Mouse (Mus musculus): ENCODE results near the gene Osgepl1.
"Not testable (repeated sequence)": the region's sequence is repeated elsewhere in the genome, so short reads cannot be mapped to it uniquely, and the experiment has no call there.

The Osgepl1 gene

DNA sequence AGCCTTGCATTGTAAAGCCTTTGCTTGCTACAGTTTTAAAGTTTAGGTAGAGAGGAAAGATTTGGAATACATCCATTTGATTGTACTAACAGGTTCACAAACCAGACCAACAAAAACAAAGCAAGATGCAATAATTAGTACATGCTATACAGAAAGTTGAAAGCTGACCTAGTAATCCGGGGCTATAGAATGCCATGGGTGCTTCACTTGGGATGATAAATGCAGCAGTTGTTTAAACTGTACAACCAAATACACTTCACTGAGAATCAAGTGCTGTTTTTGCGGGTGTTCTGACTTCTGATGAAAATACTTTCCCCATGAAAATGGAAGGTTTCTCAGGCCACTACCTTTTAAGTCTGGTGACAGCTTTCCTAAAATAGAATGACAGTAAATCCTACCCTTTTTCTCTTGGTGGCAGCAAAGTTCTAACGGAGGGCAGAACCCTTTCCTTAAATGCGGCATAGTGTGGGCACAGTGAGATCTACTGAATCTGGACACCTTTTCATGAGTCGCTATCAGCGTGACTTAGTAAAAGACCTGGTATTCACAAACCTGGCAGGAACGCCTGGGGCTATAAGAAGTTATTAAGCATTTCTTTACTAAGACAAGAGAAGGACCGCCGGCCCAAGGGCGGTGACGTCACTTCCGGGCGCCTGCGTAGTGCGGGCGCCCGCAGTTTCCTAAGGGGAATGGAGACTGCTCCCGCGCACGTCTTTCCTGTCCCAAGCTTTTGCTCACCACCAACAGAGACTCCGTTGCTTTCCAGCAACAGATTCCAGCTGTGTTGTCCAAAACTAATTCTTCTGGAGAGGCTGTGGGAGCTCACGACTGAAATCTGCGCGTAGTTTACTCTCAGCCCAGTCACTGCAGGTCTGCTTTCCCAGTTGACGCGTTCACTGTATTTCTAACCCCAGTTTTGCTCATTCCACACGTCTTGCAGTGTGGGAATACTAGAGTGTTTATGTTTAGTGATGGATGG lies at the start of gene Osgepl1:
Gene Osgepl1, plus strand, starts transcription at position 636 of the 979 bp plus-strand sequence.
- CTCF ChIA-PET, result no interaction called here

DNA sequence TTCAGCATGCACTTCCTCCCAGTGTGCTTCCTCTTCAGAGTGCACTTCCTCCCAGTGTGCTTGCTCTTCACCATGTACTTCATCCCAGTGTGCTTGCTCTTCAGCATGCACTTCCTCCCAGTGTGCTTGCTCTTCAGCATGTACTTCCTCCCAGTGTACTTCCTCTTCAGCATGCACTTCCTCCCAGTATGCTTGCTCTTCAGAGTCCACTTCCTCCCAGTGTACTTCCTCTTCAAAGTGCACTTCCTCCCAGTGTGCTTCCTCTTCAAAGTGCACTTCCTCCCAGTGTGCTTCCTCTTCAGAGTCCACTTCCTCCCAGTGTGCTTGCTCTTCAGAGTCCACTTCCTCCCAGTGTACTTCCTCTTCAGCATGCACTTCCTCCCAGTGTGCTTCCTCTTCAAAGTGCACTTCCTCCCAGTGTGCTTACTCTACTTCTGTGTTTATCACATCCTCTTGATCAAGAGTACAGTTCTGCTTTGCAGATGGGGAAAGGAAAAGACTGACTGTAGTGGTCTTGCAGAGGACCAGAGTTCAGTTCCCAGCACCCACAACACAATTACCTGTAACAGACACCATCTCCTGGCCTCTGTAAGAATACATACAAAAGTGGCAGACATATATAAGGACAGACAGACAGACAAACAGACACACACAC lies 48.3 kb upstream of the Osgepl1 start:
- CTCF ChIA-PET, result not testable (repeated sequence)

DNA sequence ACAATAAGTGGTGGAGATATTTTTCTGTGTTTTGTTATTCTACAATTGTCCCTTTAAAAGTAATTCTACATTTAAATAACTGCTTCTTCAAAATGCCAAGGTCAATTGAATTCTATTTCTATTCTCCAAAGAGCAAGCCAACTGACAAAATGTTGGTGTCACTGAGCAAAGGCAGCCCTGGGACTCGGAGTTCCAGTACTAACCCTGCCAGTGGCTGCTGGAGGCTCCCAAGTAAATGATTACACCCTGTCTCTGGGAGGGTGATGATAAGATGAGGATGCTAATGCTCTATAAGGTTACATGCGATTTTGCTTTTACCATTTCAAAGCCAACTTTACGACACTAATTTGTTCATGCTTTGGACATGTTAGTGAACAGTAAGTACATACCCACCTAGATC lies 43.5 kb upstream of the Osgepl1 start:
- CTCF ChIA-PET, result no interaction called here

GRCm38 (mm10) chr1:53272646-53273045 lies 40.8 kb upstream of the Osgepl1 start:
- CTCF ChIA-PET, result no interaction called here

- CTCF ChIA-PET, result no interaction called here
Observed at GRCm38 (mm10) chr1:53291197-53291596, 22.2 kb upstream of the Osgepl1 start.

DNA sequence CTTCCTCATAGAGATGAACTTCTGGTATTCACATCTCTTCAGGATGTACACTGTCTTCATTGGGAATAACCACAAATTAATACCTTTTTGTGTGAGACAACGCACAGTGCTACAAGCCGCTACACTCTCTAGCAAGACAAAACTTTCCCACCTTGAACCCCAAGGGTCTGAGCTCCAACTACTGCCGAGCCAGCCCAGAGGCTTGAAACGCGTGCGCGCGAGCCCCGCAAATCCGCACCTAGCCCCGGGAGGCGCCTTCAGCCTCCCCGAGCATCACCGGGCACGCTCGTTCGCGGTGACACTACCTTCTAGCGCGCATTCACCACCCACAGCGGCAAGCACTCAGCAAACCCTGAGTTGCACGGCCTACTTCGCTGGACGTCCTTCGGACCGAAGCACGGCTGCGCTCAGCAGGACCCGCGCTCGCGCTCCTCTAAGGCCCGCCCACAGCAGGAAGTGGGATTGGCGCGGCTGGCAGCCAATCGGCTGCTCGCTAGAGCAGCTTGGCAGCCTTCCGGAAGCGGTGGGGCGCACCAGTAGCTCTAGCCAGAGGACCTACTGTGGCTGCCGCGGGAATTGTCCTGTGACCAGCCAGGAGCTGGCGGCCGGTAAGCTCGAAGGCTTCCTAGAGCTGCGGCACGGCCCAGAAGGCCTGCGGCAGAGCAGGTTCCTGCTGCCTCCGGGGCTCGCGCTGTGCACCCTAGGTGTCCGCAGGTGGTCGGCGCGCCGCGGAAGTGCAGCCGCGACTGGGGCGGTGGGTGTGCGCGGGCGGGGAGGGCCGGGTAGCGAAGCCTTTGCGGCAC lies 16.6 kb upstream of the Osgepl1 start, which contains the start of the genes Pms1, Ormdl1 and Gm28778:
Gene Pms1, minus strand, starts transcription at position 438 of the 803 bp plus-strand sequence.
Gene Ormdl1, plus strand, starts transcription at position 515 of the 803 bp plus-strand sequence.
Gene Gm28778, plus strand, starts transcription at position 531 of the 803 bp plus-strand sequence.
- CTCF ChIA-PET, result interaction anchor here (0.8 kb wide), 1 partner anchor 1723 kb away, joined by 4 read pairs; no protein-coding TSS in a partner anchor

DNA sequence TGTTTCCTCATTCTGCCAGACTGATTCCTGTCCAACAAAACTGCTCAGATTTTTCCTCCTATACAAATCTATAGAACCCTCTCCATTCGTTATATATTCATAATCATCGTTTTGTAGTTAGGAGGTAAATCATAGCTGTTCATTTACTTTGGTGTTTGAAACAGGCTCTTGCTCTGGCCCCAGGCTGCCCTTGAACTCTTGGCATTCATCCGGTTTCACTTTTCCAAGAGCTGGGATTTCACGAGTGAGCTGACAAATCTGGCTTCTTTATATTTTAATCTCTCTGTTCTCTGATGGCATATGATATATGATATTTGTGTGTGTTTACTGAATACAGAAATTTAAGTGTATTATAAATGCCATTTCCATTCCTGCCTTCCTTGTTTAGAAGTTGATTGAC lies 12.9 kb upstream of the Osgepl1 start:
- CTCF ChIA-PET, result no interaction called here

GRCm38 (mm10) chr1:53321662-53322344 lies 8.4 kb downstream of the Osgepl1 start:
- CTCF ChIA-PET, result no interaction called here

GRCm38 (mm10) chr1:53323254-53323653 lies 9.8 kb downstream of the Osgepl1 start:
- CTCF ChIA-PET, result no interaction called here

- CTCF ChIA-PET, result no interaction called here
Observed at GRCm38 (mm10) chr1:53324277-53324676, 10.9 kb downstream of the Osgepl1 start.

DNA sequence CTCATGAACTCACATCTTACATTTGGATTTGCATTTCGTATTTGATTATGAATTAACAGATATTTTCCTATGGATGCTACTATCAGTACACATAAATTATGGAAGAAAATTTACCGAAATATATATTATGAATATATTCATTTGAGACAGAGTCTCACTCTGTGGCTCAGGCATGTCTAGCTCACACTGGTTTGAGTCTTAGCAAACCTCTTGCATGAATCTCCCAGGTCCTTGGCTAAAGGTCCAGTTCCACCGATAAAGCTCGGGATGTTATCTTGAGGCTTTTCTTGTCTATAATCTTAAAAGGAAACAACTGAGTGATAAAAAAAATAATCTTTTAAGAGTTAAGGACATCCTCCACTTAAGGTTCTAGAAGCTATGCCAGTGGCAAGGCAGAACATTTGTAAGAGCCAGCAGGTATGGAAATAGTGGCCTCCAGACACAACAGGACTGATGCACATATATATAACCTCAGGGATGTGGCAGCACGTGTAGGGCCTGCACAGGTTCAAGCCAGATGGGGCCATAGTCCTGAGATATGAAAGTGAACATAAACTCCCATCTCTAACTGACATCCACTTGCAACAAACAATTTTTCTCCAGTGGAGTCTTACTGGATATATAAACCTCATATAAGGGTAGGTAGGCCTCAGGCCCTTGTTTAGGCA lies 11.5 kb downstream of the Osgepl1 start:
- CTCF ChIA-PET, result no interaction called here

GRCm38 (mm10) chr1:53333527-53333926 lies 20.1 kb downstream of the Osgepl1 start:
- CTCF ChIA-PET, result not testable (repeated sequence)

- CTCF ChIA-PET, result no interaction called here
Observed at GRCm38 (mm10) chr1:53335465-53335864, 22.0 kb downstream of the Osgepl1 start.

DNA sequence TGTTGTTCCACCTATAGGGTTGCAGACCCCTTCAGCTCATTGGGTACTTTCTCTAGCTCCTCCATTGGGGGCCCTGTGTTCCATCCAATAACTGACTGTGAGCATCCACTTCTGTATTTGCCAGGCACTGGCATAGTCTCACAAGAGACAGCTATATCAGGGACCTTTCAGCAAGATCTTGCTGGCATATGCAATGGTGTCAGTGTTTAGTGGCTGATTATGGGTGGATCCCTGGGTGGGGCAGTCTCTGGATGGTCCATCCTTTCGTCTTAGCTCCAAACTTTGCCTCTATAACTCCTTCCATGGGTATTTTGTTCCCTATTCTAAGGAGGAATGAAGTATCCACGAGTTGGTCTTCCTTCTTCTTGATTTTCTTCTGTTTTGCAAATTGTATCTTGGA lies 24.0 kb downstream of the Osgepl1 start:
- CTCF ChIA-PET, result interaction anchor here (0.5 kb wide), 1 partner anchor 44 kb away, joined by 3 read pairs; no protein-coding TSS in a partner anchor

DNA sequence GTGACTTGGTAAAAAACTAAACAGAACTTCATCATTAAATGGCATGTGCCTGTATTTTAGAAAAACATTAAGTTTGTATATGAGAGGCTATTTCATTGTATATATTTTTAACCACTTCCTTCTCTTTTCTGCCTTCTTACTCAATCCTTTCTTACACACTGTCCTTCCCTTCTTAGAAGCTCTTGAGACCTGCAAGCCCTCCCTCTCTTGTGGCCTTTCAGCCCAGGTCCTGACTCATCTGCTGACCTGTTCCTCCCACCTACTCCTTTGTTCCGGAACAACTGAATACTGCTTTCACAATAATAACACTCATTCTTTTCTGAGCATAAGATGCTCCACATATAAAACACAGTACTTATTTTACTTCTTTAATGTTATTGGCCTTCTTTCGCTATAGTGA lies 27.6 kb downstream of the Osgepl1 start:
- CTCF ChIA-PET, result no interaction called here

GRCm38 (mm10) chr1:53352327-53353261 lies 39.2 kb downstream of the Osgepl1 start, which contains the start of the genes Asdurf, Gm28551 and Asnsd1:
Gene Asdurf, minus strand, starts transcription at chr1:53352619.
Gene Gm28551, minus strand, starts transcription at chr1:53352667.
Gene Asnsd1, minus strand, starts transcription at chr1:53352752.
- CTCF ChIA-PET, result no interaction called here

- CTCF ChIA-PET, result no interaction called here
Observed at GRCm38 (mm10) chr1:53358988-53359387, 45.6 kb downstream of the Osgepl1 start.
